Mouse (Mus musculus): Measurements from ENCODE around the gene Zfp62.
A peak's percentile ranks its signal among the peaks of the same experiment; 100 is the strongest.
"Not testable (repeated sequence)": the region's sequence is repeated elsewhere in the genome, so short reads cannot be mapped to it uniquely, and the experiment has no call there.

Zfp62 gene

GRCm38 (mm10) chr11:49203129-49203768 lies at the start of gene Zfp62:
TSS of gene Zfp62 (plus strand) at chr11:49203292.
- DNase-seq (ENCODE audit: low spot score in 2 of 2): peak; percentile 85 to 90

GRCm38 (mm10) chr11:49154077-49154476 lies 49.0 kb upstream of the Zfp62 start, which contains the start of gene Olfr1394:
TSS of gene Olfr1394 (plus strand) at chr11:49154377.
- DNase-seq (ENCODE audit: low spot score in 2 of 2): no peak

- DNase-seq (ENCODE audit: low spot score in 2 of 2): no peak
These were observed 46.0 kb upstream of the Zfp62 start for GRCm38 (mm10) chr11:49156821-49157814.

GRCm38 (mm10) chr11:49168839-49169611 lies 34.1 kb upstream of the Zfp62 start:
- DNase-seq (ENCODE audit: low spot score in 2 of 2): peak in 1 of 2 experiments; percentile 13

- no peak for DNase-seq (ENCODE audit: low spot score in 2 of 2)
These were observed 32.5 kb upstream of the Zfp62 start for GRCm38 (mm10) chr11:49170576-49170975.

- DNase-seq (ENCODE audit: low spot score in 2 of 2): no peak
These were observed 27.7 kb upstream of the Zfp62 start for GRCm38 (mm10) chr11:49175345-49175744.

GRCm38 (mm10) chr11:49176047-49176779 lies 26.9 kb upstream of the Zfp62 start:
- DNase-seq (ENCODE audit: low spot score in 2 of 2): not testable (repeated sequence)

GRCm38 (mm10) chr11:49183172-49183571 lies 19.9 kb upstream of the Zfp62 start:
- no peak for DNase-seq (ENCODE audit: low spot score in 2 of 2)

- no peak for DNase-seq (ENCODE audit: low spot score in 2 of 2)
These were observed 16.6 kb upstream of the Zfp62 start for GRCm38 (mm10) chr11:49186452-49186851.

GRCm38 (mm10) chr11:49186955-49187488 lies 16.1 kb upstream of the Zfp62 start, which contains the start of gene Btnl9:
TSS of gene Btnl9 (minus strand) at chr11:49187159.
- no peak for DNase-seq (ENCODE audit: low spot score in 2 of 2)

GRCm38 (mm10) chr11:49187701-49188100 lies 15.4 kb upstream of the Zfp62 start:
- DNase-seq (ENCODE audit: low spot score in 2 of 2): no peak

GRCm38 (mm10) chr11:49189737-49190136 lies 13.4 kb upstream of the Zfp62 start:
- DNase-seq (ENCODE audit: low spot score in 2 of 2): peak in 1 of 2 experiments; percentile 26

- no peak for DNase-seq (ENCODE audit: low spot score in 2 of 2)
These were observed 12.0 kb upstream of the Zfp62 start for GRCm38 (mm10) chr11:49191083-49191482.

GRCm38 (mm10) chr11:49194771-49195170 lies 8.3 kb upstream of the Zfp62 start:
- DNase-seq (ENCODE audit: low spot score in 2 of 2): not testable (repeated sequence)

- DNase-seq (ENCODE audit: low spot score in 2 of 2): no peak
These were observed 7.2 kb upstream of the Zfp62 start for GRCm38 (mm10) chr11:49195819-49196322.

- no peak for DNase-seq (ENCODE audit: low spot score in 2 of 2)
These were observed 2.4 kb upstream of the Zfp62 start for GRCm38 (mm10) chr11:49200666-49201065.

GRCm38 (mm10) chr11:49201142-49201541 lies 1.9 kb upstream of the Zfp62 start:
- no peak for DNase-seq (ENCODE audit: low spot score in 2 of 2)

- DNase-seq (ENCODE audit: low spot score in 2 of 2): no peak
These were observed 1.0 kb upstream of the Zfp62 start for GRCm38 (mm10) chr11:49202071-49202470.

GRCm38 (mm10) chr11:49202523-49203061 lies 500 bp upstream of the Zfp62 start:
- no peak for DNase-seq (ENCODE audit: low spot score in 2 of 2)
